Mouse (Mus musculus) Patski (cell line): ENCODE results near the gene Cbx4. TPM values are rescaled to one million over a fixed set of nuclear protein-coding genes. Genes with fewer than 3 reads are reported as not detected.

Source experiments
- ATAC-seq: fragments of 100-300 bp; one replicate; pipeline ENCODE4 v1.8.0; 2021
- CTCF ChIA-PET: fragments of 350-600 bp; sonication (Branson Sonifier 250); formaldehyde crosslinking; loops from one replicate; lab custom pipeline; 2022; ENCODE audit warnings: inconsistent platforms; lab: Charles Lee
- POLR2A ChIA-PET: fragments of 350-600 bp; sonication (Branson Sonifier 250); formaldehyde crosslinking; loops from one replicate; lab custom pipeline; 2022; ENCODE audit warnings: antibody characterized with exemption, inconsistent platforms; lab: Charles Lee
- DNase-seq: peaks from one replicate; pipeline ENCODE4 v3.0.0-alpha.2; 2011; ENCODE audit warnings: low read depth, low spot score
- H3K27me3 ChIP-seq: fragments of 371-371 bp; one replicate; pipeline ENCODE4 v1.5.1; 2021
- CTCF ChIP-seq: fragments of 100-300 bp; IDR thresholded peaks from one replicate; pipeline ENCODE4 v1.5.1; 2021
- in situ Hi-C: fragments of 300-500 bp; cut with MboI; formaldehyde crosslinking; loops from 3 replicates; pipeline ENCODE4 v1.11.1; 2018; ENCODE audit warnings: low pct_unique_long_range_greater_than_20kb, mixed read lengths
- polyA plus RNA-seq: library from polyadenylated mRNA; unstranded; gene quantifications from one replicate; pipeline ENCODE4 v1.2.3, GENCODE M21; 2021

Gene Cbx4
- polyA plus RNA-seq, 1 experiment from 2014 or later: 22.0 TPM

DNA sequence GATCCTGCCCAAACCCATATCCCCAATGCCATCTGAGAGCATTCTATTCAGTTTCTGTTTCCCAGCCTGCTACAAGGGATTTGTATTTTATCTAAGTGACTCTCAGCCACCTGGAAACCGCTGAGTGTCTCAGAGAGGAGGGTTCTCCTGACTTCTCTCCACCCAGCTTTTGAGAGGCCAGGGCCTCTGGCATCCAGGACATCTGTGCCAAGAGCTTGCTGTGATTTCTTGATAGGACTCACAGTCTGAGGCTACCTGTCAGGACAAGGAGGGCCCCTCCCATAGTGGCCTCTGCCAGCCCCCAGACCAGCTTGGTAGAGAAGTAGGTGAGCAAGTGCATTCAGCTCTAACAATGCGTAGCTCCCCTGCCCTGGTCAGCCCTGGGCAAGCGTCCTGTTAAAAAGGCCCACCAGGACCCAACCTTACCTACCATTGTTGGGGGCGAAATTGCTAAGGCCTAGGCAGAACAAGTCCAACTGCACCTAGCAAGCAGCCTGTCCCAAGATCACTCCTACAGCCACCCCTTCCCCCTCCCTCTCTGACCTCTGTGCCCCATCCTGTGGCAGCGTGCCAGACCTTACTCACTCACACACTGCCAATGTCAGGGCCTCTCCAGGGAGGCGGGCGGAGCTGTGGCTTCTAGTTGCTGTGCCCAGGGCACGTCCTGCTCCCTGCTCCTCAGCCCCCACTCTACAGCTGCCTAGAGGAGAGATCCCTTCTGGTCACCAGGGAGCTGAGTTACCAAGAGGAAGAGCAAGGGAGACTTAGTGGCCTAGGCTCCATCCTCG is 41.9 kb upstream of the Cbx4 start:
- ChIA-PET POLR2A (interaction anchor here (0.6 to 2.6 kb wide), 7 partner anchors 9 to 474 kb away, joined by 3 to 9 read pairs (median 4); partner anchors contain the start of gene Cbx4), CTCF (interaction anchor here (1.2 to 2.1 kb wide), 6 partner anchors 13 to 85 kb away, joined by 3 to 7 read pairs (median 4); partner anchors contain the start of gene Cbx4)
- no peaks in the 10 kb centered on the region for H3K27me3 ChIP-seq
- no peak for TF ChIP-seq CTCF
- DNase-seq (peak; percentile 81), ATAC-seq (peak; percentile 61)
- in situ Hi-C loops: loop anchor here (5.0 kb wide), 1 partner anchor 59 kb away; no protein-coding TSS in a partner anchor

DNA sequence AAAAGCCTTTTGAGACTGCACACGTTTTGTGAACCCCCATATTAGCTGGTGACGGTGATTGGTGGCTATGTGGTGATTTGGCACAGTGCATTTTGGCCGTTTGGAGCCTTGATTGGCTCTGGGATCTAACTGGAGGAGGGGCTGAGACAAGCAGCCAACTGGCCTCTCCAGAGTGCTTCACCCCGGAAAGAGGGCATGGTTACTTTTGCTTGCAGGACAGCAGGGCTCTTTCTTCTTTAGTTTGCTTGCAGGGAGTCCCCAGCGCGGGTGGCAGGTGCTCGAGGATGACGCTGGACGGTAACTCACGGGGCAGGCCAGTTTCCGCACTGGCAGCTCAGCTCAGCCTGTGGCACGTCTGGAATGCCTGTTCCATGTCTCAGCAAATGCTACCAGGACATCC is 41.1 kb upstream of the Cbx4 start:
- ATAC-seq: peak; percentile 36

DNA sequence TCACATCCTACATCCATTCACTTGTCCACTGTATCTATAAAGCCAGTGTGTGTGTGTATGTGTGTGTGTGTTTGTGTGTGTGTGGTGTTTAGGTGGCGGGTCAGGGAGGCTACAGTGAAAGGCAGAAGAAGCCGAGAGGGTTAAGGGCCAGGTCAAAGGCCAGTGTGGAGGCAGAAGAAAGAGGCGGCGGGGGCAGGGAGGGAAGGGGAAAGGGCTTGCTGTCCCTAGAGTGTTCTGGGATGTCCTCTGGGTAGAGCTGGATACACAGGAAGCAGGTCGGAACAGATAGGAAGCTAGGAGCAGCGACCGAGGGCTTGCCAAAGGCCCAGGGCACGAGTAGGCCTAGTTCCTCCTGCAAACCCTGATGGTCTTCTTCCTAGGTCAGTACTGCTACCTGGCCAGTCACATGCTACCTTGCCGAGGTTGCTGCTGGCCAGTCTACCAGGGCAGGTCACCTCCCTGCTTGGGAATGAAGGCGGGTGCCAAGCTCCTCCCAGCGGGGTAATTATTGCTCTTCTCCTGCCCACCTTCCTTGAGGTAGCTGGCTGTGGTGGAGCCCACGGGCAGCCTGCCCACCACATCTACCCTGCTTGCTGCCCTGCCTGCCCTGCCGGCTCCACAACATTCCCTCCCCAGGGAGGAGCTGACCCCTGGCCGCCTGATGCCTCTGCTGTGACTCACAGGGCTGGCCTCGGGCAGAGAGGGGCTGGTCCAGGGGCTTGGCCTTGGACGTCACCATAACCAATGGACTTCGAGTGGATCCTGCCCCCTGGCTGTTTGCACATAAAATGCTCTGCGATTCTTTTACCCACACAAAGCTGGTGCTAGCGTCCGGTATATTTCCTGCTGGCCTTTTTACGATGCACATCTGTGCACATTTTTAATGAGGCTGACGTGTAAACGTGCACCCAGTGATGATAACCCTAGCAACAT is 40.2 kb upstream of the Cbx4 start:
- CTCF ChIA-PET: interaction anchor here (0.5 to 2.1 kb wide), 7 partner anchors 15 to 86 kb away, joined by 3 to 7 read pairs (median 6); partner anchors contain the start of genes Cbx4 and Cbx8
- in situ Hi-C loops: loop anchor here (5.0 kb wide), 1 partner anchor 61 kb away; no protein-coding TSS in a partner anchor
- ATAC-seq: peak; percentile 72

More for the DNA sequence above, 41.1 kb upstream of the Cbx4 start:
- H3K27me3 ChIP-seq: no peaks in the 10 kb centered on the region
- peak; percentile 25 for DNase-seq
- CTCF ChIA-PET: interaction anchor here (0.7 to 2.1 kb wide), 6 partner anchors 16 to 77 kb away, joined by 4 to 7 read pairs (median 6); partner anchors contain the start of gene Cbx4
- in situ Hi-C loops: loop anchor here (5.0 kb wide), 1 partner anchor 60 kb away; no protein-coding TSS in a partner anchor
- POLR2A ChIA-PET: interaction anchor here (0.7 to 2.6 kb wide), 8 partner anchors 10 to 103 kb away, joined by 3 to 9 read pairs (median 4); partner anchors contain the start of gene Cbx4
- no peak for TF ChIP-seq CTCF

GRCm38 (mm10) chr11:119124536-119124935 is 38.5 kb upstream of the Cbx4 start:
- CTCF ChIA-PET: no interaction called here
- no peak for DNase-seq
- no peak for ATAC-seq
- H3K27me3 ChIP-seq: no peaks in the 10 kb centered on the region
- POLR2A ChIA-PET: no interaction called here
- TF ChIP-seq CTCF: no peak
- in situ Hi-C loops: no loop called here

More for the DNA sequence above, 40.2 kb upstream of the Cbx4 start:
- TF ChIP-seq CTCF: no peak
- POLR2A ChIA-PET: interaction anchor here (0.7 to 2.6 kb wide), 7 partner anchors 9 to 102 kb away, joined by 3 to 9 read pairs (median 3); partner anchors contain the start of gene Cbx4
- DNase-seq: peak; percentile 83
- H3K27me3 ChIP-seq: no peaks in the 10 kb centered on the region

- no peak for TF ChIP-seq CTCF
- no peak for ATAC-seq
- ChIA-PET POLR2A (no interaction called here), CTCF (interaction anchor here (1.5 kb wide), 1 partner anchor 31 kb away, joined by 3 read pairs; no protein-coding TSS in a partner anchor)
- no peak for DNase-seq
- in situ Hi-C loops: no loop called here
- H3K27me3 ChIP-seq: no peaks in the 10 kb centered on the region
Observed at GRCm38 (mm10) chr11:119123522-119124319, 37.7 kb upstream of the Cbx4 start.

DNA sequence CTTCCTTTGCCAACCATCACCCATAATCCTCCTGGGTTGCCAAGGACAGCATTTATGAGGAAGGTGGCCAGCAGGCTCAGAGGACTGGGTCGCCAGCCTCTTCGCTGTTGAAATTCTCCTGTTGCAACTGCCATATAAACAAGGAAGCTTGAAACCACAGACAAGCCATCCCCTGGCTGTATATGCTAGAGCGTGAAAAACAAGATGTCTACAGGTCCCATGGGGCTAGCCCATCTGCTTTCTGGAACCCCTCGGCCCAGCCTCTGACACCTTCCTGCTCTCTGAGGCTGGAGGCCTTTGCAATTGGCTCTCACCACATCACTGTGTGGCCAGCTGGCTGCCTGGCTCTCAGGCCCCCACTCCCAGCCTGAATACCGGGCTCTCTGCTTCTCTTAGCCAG is 36.4 kb upstream of the Cbx4 start:
- in situ Hi-C loops: no loop called here
- no peak for ATAC-seq
- CTCF ChIA-PET: no interaction called here

GRCm38 (mm10) chr11:119118905-119119304 is 32.9 kb upstream of the Cbx4 start:
- TF ChIP-seq CTCF: no peak
- DNase-seq (no peak), ATAC-seq (no peak)
- no peaks in the 10 kb centered on the region for H3K27me3 ChIP-seq
- in situ Hi-C loops: no loop called here
- ChIA-PET CTCF (no interaction called here), POLR2A (no interaction called here)

More for the DNA sequence above, 36.4 kb upstream of the Cbx4 start:
- TF ChIP-seq CTCF: no peak
- DNase-seq: no peak
- H3K27me3 ChIP-seq: no peaks in the 10 kb centered on the region
- POLR2A ChIA-PET: no interaction called here

GRCm38 (mm10) chr11:119117945-119118344 is 31.9 kb upstream of the Cbx4 start:
- ChIA-PET CTCF (no interaction called here), POLR2A (no interaction called here)
- no peak for TF ChIP-seq CTCF
- in situ Hi-C loops: no loop called here
- ATAC-seq (no peak), DNase-seq (no peak)
- no peaks in the 10 kb centered on the region for H3K27me3 ChIP-seq

GRCm38 (mm10) chr11:119116992-119117391 is 31.0 kb upstream of the Cbx4 start:
- DNase-seq (no peak), ATAC-seq (no peak)
- in situ Hi-C loops: no loop called here
- ChIA-PET POLR2A (interaction anchor here (1.0 kb wide), 1 partner anchor 9 kb away, joined by 3 read pairs; no protein-coding TSS in a partner anchor), CTCF (no interaction called here)
- TF ChIP-seq CTCF: no peak
- no peaks in the 10 kb centered on the region for H3K27me3 ChIP-seq
